Mouse (Mus musculus) C2C12 (cell line): ENCODE data around the gene Psmc3.

Experiments
- CTCF ChIP-seq: IDR thresholded peaks from one replicate; pipeline ENCODE4 v1.5.1; 2011; ENCODE audit not compliant: control insufficient read depth, insufficient read depth, insufficient read length
- FOSL1 ChIP-seq: IDR thresholded peaks from one replicate; pipeline ENCODE4 v1.8.0; 2011; ENCODE audit warnings: mild to moderate bottlenecking, low read length; ENCODE audit not compliant: poor library complexity, insufficient read depth, severe bottlenecking
- MAX ChIP-seq: IDR thresholded peaks from one replicate; pipeline ENCODE4 v1.6.1; 2011; ENCODE audit warnings: mild to moderate bottlenecking, control low read depth
- MYOG ChIP-seq: IDR thresholded peaks from one replicate; pipeline ENCODE4 v1.6.1; 2011; ENCODE audit not compliant: control insufficient read depth, insufficient read length; ENCODE audit errors: extremely low read depth
- USF1 ChIP-seq: IDR thresholded peaks from one replicate; pipeline ENCODE4 v1.6.1; 2011; ENCODE audit warnings: low read depth, mild to moderate bottlenecking, control low read depth, moderate library complexity

DNA sequence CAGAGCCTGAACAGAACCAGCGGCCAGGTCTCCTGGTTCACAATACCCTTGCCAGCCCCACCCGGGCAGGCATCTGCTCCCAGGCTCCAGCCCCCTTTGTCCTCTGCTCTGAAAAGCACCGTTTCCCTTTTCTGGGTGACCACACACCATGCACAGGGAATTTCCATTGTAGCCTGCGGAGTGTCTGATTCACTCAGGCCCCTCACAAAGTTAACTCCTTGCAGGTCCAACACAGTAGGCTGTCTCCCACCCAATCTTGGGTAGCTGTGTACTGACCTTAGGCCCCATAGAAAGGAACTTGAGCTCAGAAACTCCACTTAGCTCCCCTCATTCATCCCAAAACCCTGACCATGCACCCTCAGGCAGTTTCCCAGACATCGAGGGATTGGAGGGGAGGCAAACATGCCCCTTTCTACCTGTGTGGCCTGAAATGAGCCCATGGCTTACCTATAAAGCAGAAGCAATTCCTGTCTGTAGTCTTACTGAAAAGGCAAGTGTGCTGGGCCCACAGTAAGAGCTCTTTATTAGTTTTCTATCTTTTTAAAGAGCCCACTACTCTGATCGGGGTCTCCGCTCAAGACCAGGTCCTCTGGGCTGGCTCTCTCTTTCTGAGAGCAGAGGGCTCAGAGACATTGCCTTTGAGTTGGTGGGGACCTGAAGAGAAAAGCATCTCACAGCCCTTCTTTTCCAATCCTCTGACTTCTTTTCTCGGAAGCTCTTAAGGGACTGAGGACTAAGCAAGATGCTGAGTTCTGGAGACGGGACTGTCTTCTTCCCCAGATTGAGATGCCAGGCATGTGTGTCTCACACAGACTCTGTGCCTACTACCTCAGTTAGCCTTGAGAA is 32.8 kb downstream of the Psmc3 start:
- TF ChIP-seq MAX (no peak), CTCF (no peak), FOSL1 (no peak), MYOG (no peak), USF1 (no peak)
